Mouse (Mus musculus) yolk sac, embryonic 10.5 days (tissue): ENCODE data around the gene Abhd14b.

Source experiments
- DNase-seq: peaks from one replicate; pipeline ENCODE4 v3.0.0-alpha.2; 2017; ENCODE audit warnings: low spot score

Gene Abhd14b

GRCm38 (mm10) chr9:106447348-106447747 is at the start of gene Abhd14b, which contains the start of gene Abhd14a:
Abhd14b (plus strand) TSS chr9:106447459.
Abhd14a (minus strand) TSS chr9:106447678.
- DNase-seq, result peak; percentile 94

- peak; percentile 81 for DNase-seq
These were observed 49.5 kb upstream of the Abhd14b start for GRCm38 (mm10) chr9:106397733-106398132.

- no peak for DNase-seq
These were observed 48.5 kb upstream of the Abhd14b start for GRCm38 (mm10) chr9:106398667-106399311.

GRCm38 (mm10) chr9:106399808-106400207 is 47.5 kb upstream of the Abhd14b start:
- no peak for DNase-seq

GRCm38 (mm10) chr9:106402149-106402548 is 45.1 kb upstream of the Abhd14b start:
- no peak for DNase-seq

DNA sequence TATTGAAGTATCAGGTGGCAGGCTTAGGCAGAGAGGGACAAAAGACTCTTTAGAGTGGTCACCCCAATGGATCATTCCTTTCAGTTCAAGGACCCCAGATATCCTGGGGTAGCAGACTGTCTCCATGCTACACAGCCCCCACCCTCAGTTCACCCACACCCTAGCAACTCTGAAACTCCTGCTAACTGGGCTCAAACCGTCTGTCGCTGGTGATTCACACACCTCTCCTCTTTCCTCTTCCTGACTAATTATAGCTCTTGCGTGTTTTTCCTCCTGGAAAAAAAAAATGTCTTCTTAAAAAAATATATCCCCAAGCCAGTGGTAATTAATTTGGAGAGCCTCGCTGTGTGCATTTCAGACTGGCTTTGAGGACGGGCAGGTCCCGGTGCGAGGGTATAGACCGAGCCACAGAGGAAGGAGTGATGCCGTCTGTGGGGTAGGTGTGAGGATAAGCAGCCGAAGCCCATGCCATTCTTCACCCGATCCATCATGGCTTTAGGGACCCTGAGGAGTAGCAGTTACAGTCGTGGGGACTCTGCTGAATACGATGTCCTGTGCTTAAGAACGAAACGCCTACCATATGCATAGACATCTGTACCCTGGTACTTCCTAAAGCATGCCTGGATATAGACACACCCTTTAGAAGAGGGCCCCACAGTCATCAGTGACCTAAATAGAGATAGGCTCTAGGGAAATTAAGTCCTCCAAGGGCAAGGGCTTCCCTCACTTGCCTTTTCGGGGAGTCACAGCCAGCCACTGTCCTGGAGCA is 44.5 kb upstream of the Abhd14b start:
- no peak for DNase-seq

DNA sequence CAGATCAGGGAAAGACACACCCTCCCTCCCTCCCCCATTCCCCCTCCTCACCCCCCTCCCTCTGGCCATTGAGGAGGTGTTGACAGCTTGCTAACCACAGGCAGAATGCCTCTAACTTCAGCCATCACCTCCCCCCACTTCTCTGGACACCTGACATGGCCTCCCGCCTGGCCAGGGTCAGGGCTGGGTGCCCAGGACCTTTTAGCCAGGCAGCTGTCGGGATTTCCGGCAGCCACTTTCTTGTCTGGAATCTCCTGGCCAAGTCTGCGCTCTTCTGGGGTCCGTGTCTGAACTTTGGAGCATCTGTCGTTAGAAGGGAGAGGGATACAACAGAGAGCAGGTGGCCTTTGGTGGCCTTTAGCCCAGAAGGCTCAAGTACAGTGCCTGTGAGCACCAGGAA is 42.0 kb upstream of the Abhd14b start:
- DNase-seq, result peak; percentile 44

DNA sequence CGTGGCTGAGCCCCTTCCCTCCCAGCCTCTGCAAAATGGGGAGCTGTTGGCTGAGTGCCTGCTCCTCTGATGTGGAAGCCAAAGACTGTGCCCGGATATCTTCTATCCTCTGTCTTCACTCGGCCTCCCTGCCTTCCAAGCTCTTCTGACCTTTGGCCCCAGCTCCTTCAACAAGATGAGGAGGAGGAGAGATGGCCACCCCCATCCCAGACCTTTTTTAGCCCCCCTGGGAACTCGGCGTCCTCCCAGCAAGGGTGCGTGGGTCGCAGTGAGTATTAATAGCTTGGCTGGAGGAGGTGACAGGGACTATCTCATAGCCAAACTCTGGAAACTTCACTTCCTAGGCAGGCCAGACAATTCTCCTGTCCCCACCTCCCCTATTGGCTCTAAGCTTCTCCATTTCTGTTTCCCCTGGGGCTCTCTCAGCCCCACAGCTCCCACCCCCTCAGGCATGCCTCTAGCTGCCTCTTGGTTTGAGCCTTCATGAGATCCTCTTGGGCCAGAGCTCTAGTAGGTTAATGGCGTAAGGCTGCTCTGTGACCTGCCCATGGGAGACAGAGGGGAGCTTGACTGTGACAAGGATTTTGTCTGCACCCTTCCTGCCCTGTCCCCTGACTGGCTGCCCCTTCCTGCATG is 40.7 kb upstream of the Abhd14b start:
- no peak for DNase-seq

GRCm38 (mm10) chr9:106409096-106409495 is 38.2 kb upstream of the Abhd14b start:
- DNase-seq, result no peak

DNA sequence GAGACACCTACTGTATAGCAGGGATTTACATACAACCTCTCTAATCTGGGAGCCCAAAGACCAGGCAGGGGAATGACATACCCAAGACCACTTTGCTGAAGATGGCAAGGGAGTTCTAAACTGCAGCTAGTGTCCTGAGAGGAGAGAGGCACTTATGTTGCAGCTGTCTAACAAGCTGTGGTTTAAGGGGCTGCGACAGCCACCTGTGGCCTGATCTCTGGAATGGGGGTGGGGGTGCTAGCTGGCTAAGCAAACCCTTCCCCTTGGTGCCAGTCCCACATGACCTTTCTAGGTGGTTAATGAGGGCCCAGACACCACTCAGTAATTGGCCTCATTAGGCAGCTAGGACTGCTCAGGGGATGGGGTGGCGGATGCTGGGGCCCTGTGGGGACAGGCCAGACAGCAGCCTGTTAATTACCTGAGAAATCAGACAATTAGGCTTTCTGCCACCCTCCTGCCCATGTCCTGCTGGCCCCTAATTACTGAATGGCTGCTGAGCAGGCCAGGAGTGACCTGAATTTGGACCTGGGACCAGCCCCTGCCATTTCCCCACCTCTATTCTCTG is 37.1 kb upstream of the Abhd14b start:
- DNase-seq, result no peak

- DNase-seq, result no peak
These were observed 36.1 kb upstream of the Abhd14b start for GRCm38 (mm10) chr9:106411091-106411594.

DNA sequence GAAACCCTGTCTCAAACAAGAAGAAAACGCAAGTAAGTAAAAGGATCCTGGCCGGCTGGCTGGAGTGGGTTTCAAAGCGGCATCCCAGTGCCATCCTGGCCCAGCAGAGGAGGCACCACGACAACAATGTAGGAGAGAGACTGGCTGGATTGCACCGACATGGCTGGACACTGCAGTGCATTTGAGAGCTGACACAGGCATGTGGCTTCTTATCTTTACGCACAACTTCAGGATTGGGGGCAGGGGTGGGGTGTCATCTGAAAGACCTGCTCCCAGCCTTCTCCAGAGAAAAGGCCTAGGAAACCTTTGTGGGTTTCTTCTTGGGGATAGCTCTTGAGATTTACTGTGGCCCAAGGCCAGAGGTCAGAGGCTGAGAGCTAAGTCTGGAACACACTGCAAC is 35.5 kb upstream of the Abhd14b start:
- DNase-seq, result no peak

DNA sequence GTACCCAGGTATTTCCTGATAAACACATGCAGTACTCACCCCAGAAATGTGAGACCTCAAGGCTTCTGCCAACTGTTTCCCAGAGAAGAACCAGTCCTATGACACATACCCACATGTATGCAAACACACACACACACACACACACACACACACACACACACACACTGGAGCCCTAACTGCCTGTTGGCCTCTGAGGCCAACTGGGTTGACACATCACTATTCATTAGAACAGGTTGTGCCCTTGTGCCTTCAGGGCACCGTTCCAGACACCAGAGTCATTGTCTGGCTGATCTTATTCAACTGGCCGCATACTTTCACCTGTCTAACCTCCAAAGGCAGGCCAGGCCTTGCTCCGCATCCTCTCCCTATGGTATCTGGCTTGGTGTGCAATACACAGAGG is 35.0 kb upstream of the Abhd14b start:
- DNase-seq, result no peak

GRCm38 (mm10) chr9:106413606-106414005 is 33.7 kb upstream of the Abhd14b start:
- DNase-seq, result no peak

DNA sequence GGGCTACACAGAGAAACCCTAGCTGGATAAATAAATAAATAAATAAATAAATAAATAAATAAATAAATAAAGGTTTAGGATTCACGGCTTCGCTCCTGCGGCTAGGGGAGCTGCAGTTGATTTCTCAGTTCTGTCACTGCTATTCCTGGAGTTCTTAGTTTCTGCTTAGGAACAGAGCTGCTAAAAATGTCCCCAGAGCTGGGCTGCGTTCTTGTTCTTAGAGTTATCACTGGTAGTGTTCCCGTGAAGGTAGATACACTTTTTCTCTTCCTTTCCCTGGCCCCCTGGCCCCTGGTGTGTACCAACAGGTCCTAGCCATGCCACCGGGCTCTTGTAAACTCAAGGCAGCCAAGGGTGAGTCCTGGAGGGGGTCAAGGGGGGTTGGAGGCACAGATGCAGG is 30.4 kb upstream of the Abhd14b start:
- no peak for DNase-seq

- DNase-seq, result no peak
These were observed 29.2 kb upstream of the Abhd14b start for GRCm38 (mm10) chr9:106417841-106418625.

- DNase-seq, result no peak
These were observed 26.7 kb upstream of the Abhd14b start for GRCm38 (mm10) chr9:106420608-106421007.

DNA sequence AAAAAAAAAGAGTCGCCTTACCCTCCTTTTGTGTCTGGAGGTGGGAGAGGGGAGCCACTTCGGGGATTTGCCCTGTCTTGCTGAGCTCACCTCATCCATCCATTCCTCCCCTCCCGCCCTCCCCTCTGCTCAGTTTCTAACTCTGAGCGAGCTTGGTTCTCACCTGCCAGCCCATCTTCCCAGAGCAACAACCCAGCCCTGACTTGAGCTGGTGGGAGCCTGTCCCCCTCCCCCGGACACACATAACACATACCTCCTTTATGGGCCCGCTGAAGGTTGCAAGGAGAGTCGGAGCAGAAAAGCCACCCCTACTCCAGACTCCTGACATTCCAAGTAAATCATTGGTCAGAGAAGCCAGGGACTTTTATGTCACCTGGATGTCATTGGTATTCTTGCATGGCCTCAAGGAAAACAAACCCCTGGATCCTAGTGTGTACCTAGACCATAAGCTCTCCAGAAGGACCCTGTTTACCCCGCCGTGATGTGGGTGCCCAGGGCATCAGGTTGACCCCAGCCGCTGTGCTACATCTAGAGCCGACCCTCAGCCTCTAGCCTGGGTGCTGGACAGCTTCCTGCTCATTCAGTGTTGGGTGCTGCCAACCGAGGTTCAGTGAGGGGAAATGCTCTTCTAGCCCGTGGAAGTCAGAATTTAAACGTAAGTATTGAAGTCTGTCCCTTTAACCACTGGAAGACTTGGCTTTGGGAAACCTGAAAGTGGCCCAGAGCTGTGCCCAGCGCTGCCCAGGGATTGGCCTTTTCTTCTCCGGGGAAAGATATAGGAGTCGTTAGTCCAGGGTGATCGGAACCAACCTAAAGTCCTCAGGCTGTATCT is 26.0 kb upstream of the Abhd14b start:
- no peak for DNase-seq

GRCm38 (mm10) chr9:106421865-106422160 is 25.4 kb upstream of the Abhd14b start:
- peak; percentile 79 for DNase-seq

GRCm38 (mm10) chr9:106428719-106429220 is 18.5 kb upstream of the Abhd14b start:
- DNase-seq, result no peak
